Mouse (Mus musculus): ENCODE measurements around the gene Tanc2. TPM values are rescaled to one million over a fixed set of nuclear protein-coding genes. Genes with fewer than 3 reads are reported as not detected.

Gene Tanc2
- polyA plus RNA-seq, 1 experiment from 2014 or later: 37.1 TPM

GRCm38 (mm10) chr11:105837962-105838361 is 248.2 kb downstream of the Tanc2 start:
- H3K36me3 ChIP-seq (ENCODE audit: control insufficient read depth, insufficient read depth, low read length): peaks cover 5% of the 10 kb centered on the region
- no peaks in the 10 kb centered on the region for H3K27me3 ChIP-seq (replicated peaks; ENCODE audit: control insufficient read depth, insufficient read depth, low read length)
- ATAC-seq: no peak
- H3K27ac ChIP-seq (ENCODE audit: low read depth, low read length): no peak overlapping the region
- no peaks in the 10 kb centered on the region for H3K4me1 ChIP-seq (ENCODE audit: control insufficient read depth, insufficient read depth, low read depth, low read length)
- no peak overlapping the region for H3K4me2 ChIP-seq (ENCODE audit: low read length)
- no peak overlapping the region for H3K4me3 ChIP-seq (ENCODE audit: low read length)
- H3K9me3 ChIP-seq (ENCODE audit: control insufficient read depth, low read length): no peaks in the 10 kb centered on the region
- no peak overlapping the region for H3K9ac ChIP-seq (ENCODE audit: low read depth, low read length)

GRCm38 (mm10) chr11:105845901-105846300 is 256.1 kb downstream of the Tanc2 start:
- Histone ChIP-seq H3K9me3 (ENCODE audit: control insufficient read depth, low read length) (no peaks in the 10 kb centered on the region), H3K4me2 (ENCODE audit: low read length) (no peak overlapping the region), H3K4me3 (ENCODE audit: low read length) (no peak overlapping the region), H3K36me3 (ENCODE audit: control insufficient read depth, insufficient read depth, low read length) (peaks cover 9% of the 10 kb centered on the region; the same call in 1 of the 2 replicates), H3K4me1 (ENCODE audit: control insufficient read depth, insufficient read depth, low read depth, low read length) (no peaks in the 10 kb centered on the region), H3K27ac (ENCODE audit: low read depth, low read length) (no peak overlapping the region), H3K27me3 (replicated peaks; ENCODE audit: control insufficient read depth, insufficient read depth, low read length) (no peaks in the 10 kb centered on the region), H3K9ac (ENCODE audit: low read depth, low read length) (no peak overlapping the region)
- ATAC-seq: no peak
- WGBS: 91% methylated on average over 1 of the region's 1 CpGs

- Histone ChIP-seq H3K4me1 (ENCODE audit: control insufficient read depth, insufficient read depth, low read depth, low read length) (no peaks in the 10 kb centered on the region), H3K36me3 (ENCODE audit: control insufficient read depth, insufficient read depth, low read length) (peaks cover 6% of the 10 kb centered on the region), H3K4me3 (ENCODE audit: low read length) (no peak overlapping the region), H3K27me3 (replicated peaks; ENCODE audit: control insufficient read depth, insufficient read depth, low read length) (no peaks in the 10 kb centered on the region), H3K9ac (ENCODE audit: low read depth, low read length) (no peak overlapping the region), H3K27ac (ENCODE audit: low read depth, low read length) (no peak overlapping the region), H3K9me3 (ENCODE audit: control insufficient read depth, low read length) (no peaks in the 10 kb centered on the region), H3K4me2 (ENCODE audit: low read length) (no peak overlapping the region)
- WGBS: 56% methylated on average over 3 of the region's 3 CpGs
- no peak for ATAC-seq
These were observed 265.7 kb downstream of the Tanc2 start for GRCm38 (mm10) chr11:105855504-105855903.

GRCm38 (mm10) chr11:105858063-105858462 is 268.3 kb downstream of the Tanc2 start:
- no peak overlapping the region for H3K4me2 ChIP-seq (ENCODE audit: low read length)
- H3K27me3 ChIP-seq (replicated peaks; ENCODE audit: control insufficient read depth, insufficient read depth, low read length): no peaks in the 10 kb centered on the region
- H3K36me3 ChIP-seq (ENCODE audit: control insufficient read depth, insufficient read depth, low read length): peaks cover 6% of the 10 kb centered on the region
- no peak overlapping the region for H3K9ac ChIP-seq (ENCODE audit: low read depth, low read length)
- no peaks in the 10 kb centered on the region for H3K9me3 ChIP-seq (ENCODE audit: control insufficient read depth, low read length)
- H3K27ac ChIP-seq (ENCODE audit: low read depth, low read length): no peak overlapping the region
- ATAC-seq: no peak
- no peak overlapping the region for H3K4me3 ChIP-seq (ENCODE audit: low read length)
- no peaks in the 10 kb centered on the region for H3K4me1 ChIP-seq (ENCODE audit: control insufficient read depth, insufficient read depth, low read depth, low read length)

GRCm38 (mm10) chr11:105885558-105885957 is 295.8 kb downstream of the Tanc2 start:
- no peak overlapping the region for H3K9ac ChIP-seq (ENCODE audit: low read depth, low read length)
- H3K36me3 ChIP-seq (ENCODE audit: control insufficient read depth, insufficient read depth, low read length): peaks cover 3% of the 10 kb centered on the region; the same call in 1 of the 2 replicates
- no peak overlapping the region for H3K27ac ChIP-seq (ENCODE audit: low read depth, low read length)
- H3K4me1 ChIP-seq (ENCODE audit: control insufficient read depth, insufficient read depth, low read depth, low read length): no peaks in the 10 kb centered on the region
- 91% methylated on average over 1 of the region's 1 CpGs for WGBS
- no peaks in the 10 kb centered on the region for H3K9me3 ChIP-seq (ENCODE audit: control insufficient read depth, low read length)
- no peaks in the 10 kb centered on the region for H3K27me3 ChIP-seq (replicated peaks; ENCODE audit: control insufficient read depth, insufficient read depth, low read length)
- no peak overlapping the region for H3K4me2 ChIP-seq (ENCODE audit: low read length)
- ATAC-seq: no peak
- no peak overlapping the region for H3K4me3 ChIP-seq (ENCODE audit: low read length)

GRCm38 (mm10) chr11:105887281-105887680 is 297.5 kb downstream of the Tanc2 start:
- 69% methylated on average over 1 of the region's 1 CpGs for WGBS
- H3K27ac ChIP-seq (ENCODE audit: low read depth, low read length): no peak overlapping the region
- ATAC-seq: no peak
- H3K4me1 ChIP-seq (ENCODE audit: control insufficient read depth, insufficient read depth, low read depth, low read length): no peaks in the 10 kb centered on the region
- H3K4me2 ChIP-seq (ENCODE audit: low read length): no peak overlapping the region
- no peak overlapping the region for H3K9ac ChIP-seq (ENCODE audit: low read depth, low read length)
- H3K4me3 ChIP-seq (ENCODE audit: low read length): no peak overlapping the region
- no peaks in the 10 kb centered on the region for H3K9me3 ChIP-seq (ENCODE audit: control insufficient read depth, low read length)
- no peaks in the 10 kb centered on the region for H3K27me3 ChIP-seq (replicated peaks; ENCODE audit: control insufficient read depth, insufficient read depth, low read length)
- H3K36me3 ChIP-seq (ENCODE audit: control insufficient read depth, insufficient read depth, low read length): peaks cover 3% of the 10 kb centered on the region; the same call in 1 of the 2 replicates

- 44% methylated on average over 1 of the region's 1 CpGs for WGBS
- no peak overlapping the region for H3K27ac ChIP-seq (ENCODE audit: low read depth, low read length)
- H3K4me1 ChIP-seq (ENCODE audit: control insufficient read depth, insufficient read depth, low read depth, low read length): no peaks in the 10 kb centered on the region
- ATAC-seq: no peak
- no peak overlapping the region for H3K4me2 ChIP-seq (ENCODE audit: low read length)
- H3K27me3 ChIP-seq (replicated peaks; ENCODE audit: control insufficient read depth, insufficient read depth, low read length): no peaks in the 10 kb centered on the region
- no peak overlapping the region for H3K4me3 ChIP-seq (ENCODE audit: low read length)
- no peaks in the 10 kb centered on the region for H3K9me3 ChIP-seq (ENCODE audit: control insufficient read depth, low read length)
- H3K9ac ChIP-seq (ENCODE audit: low read depth, low read length): no peak overlapping the region
- peaks cover 17% of the 10 kb centered on the region for H3K36me3 ChIP-seq (ENCODE audit: control insufficient read depth, insufficient read depth, low read length)
These were observed 309.4 kb downstream of the Tanc2 start for GRCm38 (mm10) chr11:105899151-105899550.

- H3K4me2 ChIP-seq (ENCODE audit: low read length): no peak overlapping the region
- no peak overlapping the region for H3K4me3 ChIP-seq (ENCODE audit: low read length)
- H3K9me3 ChIP-seq (ENCODE audit: control insufficient read depth, low read length): no peaks in the 10 kb centered on the region
- no peak overlapping the region for H3K27ac ChIP-seq (ENCODE audit: low read depth, low read length)
- no peaks in the 10 kb centered on the region for H3K27me3 ChIP-seq (replicated peaks; ENCODE audit: control insufficient read depth, insufficient read depth, low read length)
- ATAC-seq: no peak
- H3K4me1 ChIP-seq (ENCODE audit: control insufficient read depth, insufficient read depth, low read depth, low read length): no peaks in the 10 kb centered on the region
- peaks cover 19% of the 10 kb centered on the region for H3K36me3 ChIP-seq (ENCODE audit: control insufficient read depth, insufficient read depth, low read length)
- H3K9ac ChIP-seq (ENCODE audit: low read depth, low read length): no peak overlapping the region
- 80% methylated on average over 2 of the region's 2 CpGs for WGBS
These were observed 311.7 kb downstream of the Tanc2 start for GRCm38 (mm10) chr11:105901501-105901900.

GRCm38 (mm10) chr11:105902956-105903355 is 313.2 kb downstream of the Tanc2 start:
- Histone ChIP-seq H3K9me3 (ENCODE audit: control insufficient read depth, low read length) (no peaks in the 10 kb centered on the region), H3K9ac (ENCODE audit: low read depth, low read length) (no peak overlapping the region), H3K36me3 (ENCODE audit: control insufficient read depth, insufficient read depth, low read length) (peaks cover 15% of the 10 kb centered on the region), H3K27ac (ENCODE audit: low read depth, low read length) (no peak overlapping the region), H3K4me1 (ENCODE audit: control insufficient read depth, insufficient read depth, low read depth, low read length) (no peaks in the 10 kb centered on the region), H3K4me2 (ENCODE audit: low read length) (no peak overlapping the region), H3K4me3 (ENCODE audit: low read length) (no peak overlapping the region), H3K27me3 (replicated peaks; ENCODE audit: control insufficient read depth, insufficient read depth, low read length) (no peaks in the 10 kb centered on the region)
- no peak for ATAC-seq
- WGBS: 87% methylated on average over 1 of the region's 1 CpGs
